ENCODE assay signal across 23 mouse cellular contexts in genomic region chr3:145794355-145794754, GRCm38 (mm10). TPM values are rescaled to one million over a fixed set of nuclear protein-coding genes. Genes with fewer than 3 reads are reported as not detected.
DNase-seq lines count a peak whose midpoint lies in the region; ATAC-seq and TF ChIP-seq lines count a peak whose summit lies in the region.
"Had no signal": no experiment of that assay in that cellular context is flagged by ENCODE, and none has a peak within 500 bp of the region (broad histone marks: within the 10 kb centered on the region; RNA-seq: fewer than 3 reads in every experiment).

No protein-coding gene starts in this region.

- H3K27ac ChIP-seq in forebrain, embryonic 11.5 days (ENCODE audit: low read depth, low read length) = no peak overlapping the region
- no peak overlapping the region for H3K27ac ChIP-seq in forebrain, embryonic 16.5 days (ENCODE audit: low read length)
- H3K27ac ChIP-seq in intestine, embryonic 14.5 days (ENCODE audit: low read depth) = no peak overlapping the region
- no peak overlapping the region for H3K27ac ChIP-seq in intestine, postnatal 0 days (ENCODE audit: low read depth, low read length)
- H3K27ac ChIP-seq in stomach, embryonic 16.5 days (ENCODE audit: low read length) = peak overlapping the region; percentile 83
- H3K27ac ChIP-seq in kidney, adult 2 months (ENCODE audit: insufficient read depth, low read depth, low read length) = no peak overlapping the region
- H3K27ac ChIP-seq: forebrain, embryonic 10.5 days; forebrain, embryonic 15.5 days; gastrocnemius, adult 2 months; heart, embryonic 13.5 days; hindbrain, embryonic 12.5 days had no signal

- 91% methylated on average over 10 of the region's 10 CpGs for WGBS in forebrain, embryonic 11.5 days
- WGBS in forebrain, embryonic 16.5 days = 91% methylated on average over 10 of the region's 10 CpGs
- 68% methylated on average over 10 of the region's 10 CpGs for WGBS in intestine, embryonic 14.5 days
- WGBS in intestine, postnatal 0 days = 46% methylated on average over 10 of the region's 10 CpGs
- 70% methylated on average over 10 of the region's 10 CpGs for WGBS in stomach, embryonic 16.5 days
- WGBS in kidney, adult 2 months = 86% methylated on average over 10 of the region's 10 CpGs

- H3K9me3 ChIP-seq in forebrain, embryonic 11.5 days (ENCODE audit: control insufficient read depth, low read length) = no peaks in the 10 kb centered on the region
- H3K9me3 ChIP-seq in forebrain, embryonic 16.5 days (ENCODE audit: control insufficient read depth, low read length) = no peaks in the 10 kb centered on the region; the same call in 1 of the 2 replicates
- H3K9me3 ChIP-seq in intestine, embryonic 14.5 days (ENCODE audit: control insufficient read depth, low read length) = no peaks in the 10 kb centered on the region
- no peaks in the 10 kb centered on the region for H3K9me3 ChIP-seq in intestine, postnatal 0 days (ENCODE audit: control insufficient read depth)
- no peaks in the 10 kb centered on the region for H3K9me3 ChIP-seq in stomach, embryonic 16.5 days (replicated peaks; ENCODE audit: control insufficient read depth, low read length)
- H3K9me3 ChIP-seq: forebrain, embryonic 10.5 days; forebrain, embryonic 15.5 days; hindbrain, embryonic 12.5 days had no signal

- H3K36me3 ChIP-seq in forebrain, embryonic 11.5 days (ENCODE audit: control insufficient read depth, insufficient read depth, low read length) = no peaks in the 10 kb centered on the region
- no peaks in the 10 kb centered on the region for H3K36me3 ChIP-seq in forebrain, embryonic 16.5 days (ENCODE audit: control insufficient read depth, insufficient read depth)
- no peaks in the 10 kb centered on the region for H3K36me3 ChIP-seq in intestine, embryonic 14.5 days (ENCODE audit: control insufficient read depth, insufficient read depth, low read length)
- no peaks in the 10 kb centered on the region for H3K36me3 ChIP-seq in intestine, postnatal 0 days (ENCODE audit: control insufficient read depth, insufficient read depth)
- no peaks in the 10 kb centered on the region for H3K36me3 ChIP-seq in stomach, embryonic 16.5 days (ENCODE audit: control insufficient read depth, insufficient read depth, low read length)
- H3K36me3 ChIP-seq in kidney, adult 2 months (ENCODE audit: control insufficient read depth, insufficient read depth, low read length) = no peaks in the 10 kb centered on the region
- H3K36me3 ChIP-seq: forebrain, embryonic 10.5 days; forebrain, embryonic 15.5 days; heart, embryonic 13.5 days; hindbrain, embryonic 12.5 days had no signal

- TF ChIP-seq POLR2A in kidney, adult 2 months (IDR thresholded peaks at IDR 0.05; ENCODE audit: low read depth, low read length) = no peak

- H3K9ac ChIP-seq in forebrain, embryonic 11.5 days (ENCODE audit: low read length) = no peak overlapping the region
- H3K9ac ChIP-seq in forebrain, embryonic 16.5 days (replicated peaks; ENCODE audit: low read depth, low read length) = no peak overlapping the region
- H3K9ac ChIP-seq in intestine, embryonic 14.5 days (ENCODE audit: low read length) = no peak overlapping the region
- no peak overlapping the region for H3K9ac ChIP-seq in intestine, postnatal 0 days (ENCODE audit: low read depth, low read length)
- H3K9ac ChIP-seq in stomach, embryonic 16.5 days (ENCODE audit: low read length) = no peak overlapping the region
- H3K9ac ChIP-seq: forebrain, embryonic 15.5 days; heart, embryonic 13.5 days; hindbrain, embryonic 12.5 days had no signal

- no peak overlapping the region for H3K4me3 ChIP-seq in forebrain, embryonic 11.5 days (ENCODE audit: low read depth, low read length)
- no peak overlapping the region for H3K4me3 ChIP-seq in forebrain, embryonic 16.5 days (replicated peaks; ENCODE audit: low read length)
- H3K4me3 ChIP-seq in intestine, embryonic 14.5 days (ENCODE audit: low read depth, low read length) = no peak overlapping the region
- H3K4me3 ChIP-seq in intestine, postnatal 0 days (ENCODE audit: low read depth, low read length) = no peak overlapping the region
- no peak overlapping the region for H3K4me3 ChIP-seq in stomach, embryonic 16.5 days (replicated peaks; ENCODE audit: low read length)
- H3K4me3 ChIP-seq in kidney, adult 2 months (ENCODE audit: insufficient read depth, low read depth, low read length) = no peak overlapping the region
- H3K4me3 ChIP-seq: erythroblast, embryonic 14.5 days; forebrain, embryonic 10.5 days; forebrain, embryonic 15.5 days; gastrocnemius, adult 2 months; heart, embryonic 13.5 days; hindbrain, embryonic 12.5 days had no signal

- peak; percentile 30 for DNase-seq in forebrain, embryonic 11.5 days (ENCODE audit: low spot score)
- no peak for DNase-seq in intestine, embryonic 14.5 days (ENCODE audit: low spot score)
- no peak for DNase-seq in kidney, adult 2 months
- DNase-seq in ovary, adult 18-20 months (ENCODE audit: low spot score) = no peak
- DNase-seq: adrenal gland, postnatal 14 days; cerebellum, adult 11-12 months; cerebellum, adult 9-10 months; cerebellum, postnatal 25 days; gastrocnemius, adult 2 months; gastrocnemius, postnatal 25 days; heart, postnatal 4 days had no signal

- no peaks in the 10 kb centered on the region for H3K27me3 ChIP-seq in forebrain, embryonic 11.5 days (ENCODE audit: control insufficient read depth, insufficient read depth, low read length)
- peaks cover 2% of the 10 kb centered on the region; the same call in 1 of the 2 replicates for H3K27me3 ChIP-seq in forebrain, embryonic 16.5 days (replicated peaks; ENCODE audit: control insufficient read depth, insufficient read depth, low read length)
- no peaks in the 10 kb centered on the region for H3K27me3 ChIP-seq in intestine, embryonic 14.5 days (replicated peaks; ENCODE audit: control insufficient read depth, insufficient read depth, low read length)
- H3K27me3 ChIP-seq in intestine, postnatal 0 days (replicated peaks; ENCODE audit: control insufficient read depth, insufficient read depth, low read length) = no peaks in the 10 kb centered on the region
- H3K27me3 ChIP-seq in stomach, embryonic 16.5 days (ENCODE audit: control insufficient read depth, insufficient read depth, low read length) = no peaks in the 10 kb centered on the region
- H3K27me3 ChIP-seq in kidney, adult 2 months (replicated peaks; ENCODE audit: control insufficient read depth, insufficient read depth, low read length) = no peaks in the 10 kb centered on the region
- H3K27me3 ChIP-seq: CH12.LX; forebrain, embryonic 15.5 days; heart, embryonic 13.5 days; hindbrain, embryonic 12.5 days; Patski had no signal

- no peak for ATAC-seq in forebrain, embryonic 11.5 days (replicated peaks; ENCODE audit: low FRiP score)
- no peak for ATAC-seq in forebrain, embryonic 16.5 days
- peak; percentile 26 for ATAC-seq in intestine, embryonic 14.5 days (replicated peaks; ENCODE audit: low FRiP score, low TSS enrichment, low read depth)
- ATAC-seq in intestine, postnatal 0 days = peak; percentile 36; the same call in 1 of the 2 replicates
- ATAC-seq in stomach, embryonic 16.5 days (ENCODE audit: insufficient read depth, low FRiP score) = peak; percentile 71; the same call in 1 of the 2 replicates
- ATAC-seq: activated CD4-positive, CD25-positive, alpha-beta regulatory T cell, adult 4 months; forebrain, embryonic 15.5 days; hindbrain, embryonic 16.5 days; Patski had no signal

- TF ChIP-seq CTCF in intestine, postnatal 0 days (IDR thresholded peaks at IDR 0.05; ENCODE audit: low read depth) = no peak
- TF ChIP-seq CTCF in kidney, adult 2 months (conservative IDR thresholded peaks at IDR 0.05; ENCODE audit: insufficient read depth, insufficient read length, low read depth, low read length) = no peak

- H3K4me2 ChIP-seq in forebrain, embryonic 11.5 days (ENCODE audit: low read depth, low read length, severe bottlenecking) = no peak overlapping the region
- no peak overlapping the region for H3K4me2 ChIP-seq in forebrain, embryonic 16.5 days (ENCODE audit: low read length)
- H3K4me2 ChIP-seq in intestine, embryonic 14.5 days (ENCODE audit: low read length) = no peak overlapping the region
- H3K4me2 ChIP-seq in intestine, postnatal 0 days (replicated peaks; ENCODE audit: low read depth) = no peak overlapping the region
- no peak overlapping the region for H3K4me2 ChIP-seq in stomach, embryonic 16.5 days (ENCODE audit: low read depth, low read length)
- H3K4me2 ChIP-seq: forebrain, embryonic 15.5 days; heart, embryonic 13.5 days; hindbrain, embryonic 12.5 days had no signal

- no peaks in the 10 kb centered on the region for H3K4me1 ChIP-seq in forebrain, embryonic 11.5 days (replicated peaks; ENCODE audit: control insufficient read depth, insufficient read depth, low read length)
- H3K4me1 ChIP-seq in forebrain, embryonic 16.5 days (replicated peaks; ENCODE audit: control insufficient read depth, insufficient read depth, low read length) = 0 out of 2 replicates have a peak, but pooled peaks cover 2% of the 10 kb centered on the region
- H3K4me1 ChIP-seq in intestine, embryonic 14.5 days (replicated peaks; ENCODE audit: control insufficient read depth, insufficient read depth, low read length) = peaks cover 38% of the 10 kb centered on the region
- 0 out of 2 replicates have a peak, but pooled peaks cover 6% of the 10 kb centered on the region for H3K4me1 ChIP-seq in intestine, postnatal 0 days (replicated peaks; ENCODE audit: control insufficient read depth, insufficient read depth, low read length)
- peaks cover 29% of the 10 kb centered on the region for H3K4me1 ChIP-seq in stomach, embryonic 16.5 days (ENCODE audit: control insufficient read depth, insufficient read depth, low read length)
- peaks cover 28% of the 10 kb centered on the region for H3K4me1 ChIP-seq in kidney, adult 2 months (ENCODE audit: control insufficient read depth, insufficient read depth, low read length)

RNA-seq across cellular contexts. Expression of gene Ddah1, which starts 35.9 kb away (rescaled TPM):
- 71.2 and 84.3 TPM in 2 replicates for polyA plus RNA-seq in forebrain, embryonic 11.5 days (2014; fragmentation: Nextera tagmentation; extraction: Ambion mirVana)
- polyA plus RNA-seq in forebrain, embryonic 16.5 days (2015; fragmentation: Nextera tagmentation; extraction: Ambion mirVana) = 145 and 150 TPM in 2 replicates
- polyA plus RNA-seq in intestine, embryonic 14.5 days (2014; fragmentation: Nextera tagmentation; extraction: Ambion mirVana) = 45.3 and 46.9 TPM in 2 replicates
- 24.9 and 25.9 TPM in 2 replicates for polyA plus RNA-seq in intestine, postnatal 0 days (2015; fragmentation: Nextera tagmentation; extraction: Ambion mirVana)
- 12.0 and 17.7 TPM in 2 replicates for polyA plus RNA-seq in stomach, embryonic 16.5 days (2015; fragmentation: Nextera tagmentation; extraction: Ambion mirVana)
- 143 and 159 TPM in 2 replicates for polyA plus RNA-seq in kidney, adult 2 months (2012; rRNA removed)
- polyA plus RNA-seq: activated CD4-positive, CD25-positive, alpha-beta regulatory T cell, adult 4 months had no signal

Comparison
In these comparisons a context has a peak if more than half of its experiments do, and no peak if none do; other contexts are left out.
1. ATAC-seq: peak in intestine, embryonic 14.5 days (single experiment), intestine, postnatal 0 days (single experiment) and stomach, embryonic 16.5 days (single experiment); none in forebrain, embryonic 11.5 days (single experiment) and forebrain, embryonic 16.5 days (single experiment).